Mouse (Mus musculus) midbrain, embryonic 15.5 days (tissue): Measurements from ENCODE around the gene Pdcd11. TPM values are rescaled to one million over a fixed set of nuclear protein-coding genes. Genes with fewer than 3 reads are reported as not detected.

Experiments used
- ATAC-seq: fragments of 200-750 bp; cut with Nextera tagmentation; replicated peaks from 2 replicates; pipeline ENCODE4 v1.8.0; 2017; ENCODE audit warnings: moderate TSS enrichment
- H3K27ac ChIP-seq: fragments of 300-500 bp; sonication (generic); 2 replicates; pipeline ENCODE4 v1.5.1; 2015; ENCODE audit warnings: mild to moderate bottlenecking, inconsistent platforms
- H3K27me3 ChIP-seq: fragments of 300-500 bp; sonication (generic); replicated peaks from 2 replicates; pipeline ENCODE4 v1.6.1; 2015; ENCODE audit warnings: inconsistent platforms
- H3K36me3 ChIP-seq: fragments of 300-500 bp; sonication (generic); replicated peaks from 2 replicates; pipeline ENCODE4 v1.6.1; 2015; ENCODE audit warnings: inconsistent platforms
- H3K4me1 ChIP-seq: fragments of 300-500 bp; sonication (generic); 2 replicates; pipeline ENCODE4 v1.6.1; 2015; ENCODE audit warnings: inconsistent platforms
- H3K4me2 ChIP-seq: fragments of 300-500 bp; sonication (generic); 2 replicates; pipeline ENCODE4 v1.6.1; 2015; ENCODE audit warnings: inconsistent platforms, mild to moderate bottlenecking, moderate library complexity
- H3K4me3 ChIP-seq: fragments of 300-500 bp; sonication (generic); 2 replicates; pipeline ENCODE4 v1.5.1; 2015; ENCODE audit warnings: mild to moderate bottlenecking, inconsistent platforms
- H3K9ac ChIP-seq: fragments of 300-500 bp; sonication (generic); 2 replicates; pipeline ENCODE4 v1.6.1; 2015; ENCODE audit warnings: mild to moderate bottlenecking, inconsistent platforms
- H3K9me3 ChIP-seq: fragments of 300-500 bp; sonication (generic); 2 replicates; pipeline ENCODE4 v1.6.1; 2016; ENCODE audit warnings: inconsistent platforms
- WGBS: fragments of 180-500 bp; shearing (Covaris S2); methylation state at CpG from one replicate; pipeline ENCODE4 v1.1.7; 2015; ENCODE audit warnings: mixed read lengths; 5-methylcytosine and 5-hydroxymethylcytosine counted together
- polyA plus RNA-seq: library from polyadenylated mRNA; unstranded; fragments of >200 nt; fragmentation: Nextera tagmentation; extraction: Ambion mirVana; gene quantifications from 2 replicates; pipeline ENCODE4 v1.2.1, GENCODE M21; 2015

Gene Pdcd11
- polyA plus RNA-seq, 1 experiment from 2014 or later: 6.8 TPM

- ATAC-seq: no peak
- Histone ChIP-seq H3K27me3 (no peaks in the 10 kb centered on the region), H3K4me2 (peak overlapping the region; percentile 60), H3K4me3 (peak overlapping the region; percentile 35), H3K4me1 (no peaks in the 10 kb centered on the region; the same call in 1 of the 2 replicates), H3K27ac (no peak overlapping the region), H3K9me3 (no peaks in the 10 kb centered on the region), H3K9ac (0 out of 2 replicates have a peak overlapping the region, but pooled peaks have one; percentile 38), H3K36me3 (no peaks in the 10 kb centered on the region)
- 66% methylated on average over 12 of the region's 12 CpGs for WGBS
Observed at GRCm38 (mm10) chr19:47152062-47152369, 61.4 kb downstream of the Pdcd11 start.

- ATAC-seq: no peak
- no peaks in the 10 kb centered on the region for H3K27me3 ChIP-seq
- H3K9ac ChIP-seq: no peak overlapping the region
- H3K27ac ChIP-seq: no peak overlapping the region
- H3K4me1 ChIP-seq: no peaks in the 10 kb centered on the region; the same call in 1 of the 2 replicates
- H3K9me3 ChIP-seq: no peaks in the 10 kb centered on the region
- no peak overlapping the region for H3K4me3 ChIP-seq
- H3K4me2 ChIP-seq: no peak overlapping the region
- WGBS: 93% methylated on average over 7 of the region's 7 CpGs
- no peaks in the 10 kb centered on the region for H3K36me3 ChIP-seq
Observed at GRCm38 (mm10) chr19:47153767-47154166, 63.2 kb downstream of the Pdcd11 start.

DNA sequence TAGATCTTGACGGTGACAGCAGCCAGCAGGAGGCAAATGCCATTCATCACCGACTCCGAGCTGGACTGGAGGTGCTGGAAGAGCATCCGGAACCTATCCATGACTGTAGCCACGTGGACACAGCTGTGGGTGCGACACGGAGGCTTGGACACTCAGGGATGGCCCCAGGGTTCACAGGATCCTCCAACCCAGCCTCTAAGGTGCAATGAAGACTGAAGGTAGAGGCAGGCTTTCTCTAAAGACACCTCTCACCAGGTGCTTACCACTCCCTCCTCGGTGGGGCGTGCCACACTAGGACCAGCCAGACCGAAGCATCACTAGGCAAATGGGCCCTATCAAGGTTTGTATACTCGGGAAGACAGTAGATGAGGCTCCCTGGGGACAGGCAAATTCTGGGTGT, 67.1 kb downstream of the Pdcd11 start, which contains the start of gene Calhm3:
TSS of gene Calhm3 (minus strand) at position 101 of the 400 bp plus-strand sequence.
- no peak within 1 kb of the TSS for H3K9ac ChIP-seq
- whole genome bisulfite sequencing: 80% methylated on average over 11 of the region's 11 CpGs

GRCm38 (mm10) chr19:47161669-47162068, 71.1 kb downstream of the Pdcd11 start:
- ATAC-seq: no peak
- Histone ChIP-seq H3K27ac (no peak overlapping the region), H3K27me3 (no peaks in the 10 kb centered on the region), H3K9ac (no peak overlapping the region), H3K4me1 (no peaks in the 10 kb centered on the region), H3K36me3 (no peaks in the 10 kb centered on the region), H3K9me3 (no peaks in the 10 kb centered on the region), H3K4me2 (no peak overlapping the region), H3K4me3 (no peak overlapping the region)
- 67% methylated on average over 4 of the region's 4 CpGs for WGBS

More for the DNA sequence above, 67.1 kb downstream of the Pdcd11 start, which contains the start of gene Calhm3:
- Histone ChIP-seq H3K9me3 (no peaks in the 10 kb centered on the region), H3K4me1 (no peaks in the 10 kb centered on the region), H3K4me3 (no peak within 1 kb of the TSS), H3K4me2 (no peak within 1 kb of the TSS), H3K27ac (no peak within 1 kb of the TSS), H3K27me3 (no peaks in the 10 kb centered on the region), H3K36me3 (no peaks in the 10 kb centered on the region)
- ATAC-seq: no peak

GRCm38 (mm10) chr19:47163176-47163744, 72.7 kb downstream of the Pdcd11 start:
- 93% methylated on average over 6 of the region's 6 CpGs for WGBS

GRCm38 (mm10) chr19:47166758-47167157, 76.2 kb downstream of the Pdcd11 start:
- Histone ChIP-seq H3K27ac (no peak overlapping the region), H3K4me3 (no peak overlapping the region), H3K27me3 (no peaks in the 10 kb centered on the region), H3K36me3 (no peaks in the 10 kb centered on the region), H3K4me1 (0 out of 2 replicates have a peak, but pooled peaks cover 4% of the 10 kb centered on the region), H3K9me3 (no peaks in the 10 kb centered on the region), H3K9ac (no peak overlapping the region), H3K4me2 (no peak overlapping the region)
- ATAC-seq: no peak
- WGBS: 11% methylated on average over 3 of the region's 3 CpGs

More at GRCm38 (mm10) chr19:47163176-47163744, 72.7 kb downstream of the Pdcd11 start:
- Histone ChIP-seq H3K4me1 (no peaks in the 10 kb centered on the region), H3K4me2 (no peak overlapping the region), H3K27ac (no peak overlapping the region), H3K27me3 (no peaks in the 10 kb centered on the region), H3K4me3 (no peak overlapping the region), H3K9me3 (no peaks in the 10 kb centered on the region), H3K36me3 (no peaks in the 10 kb centered on the region), H3K9ac (no peak overlapping the region)
- no peak for ATAC-seq

DNA sequence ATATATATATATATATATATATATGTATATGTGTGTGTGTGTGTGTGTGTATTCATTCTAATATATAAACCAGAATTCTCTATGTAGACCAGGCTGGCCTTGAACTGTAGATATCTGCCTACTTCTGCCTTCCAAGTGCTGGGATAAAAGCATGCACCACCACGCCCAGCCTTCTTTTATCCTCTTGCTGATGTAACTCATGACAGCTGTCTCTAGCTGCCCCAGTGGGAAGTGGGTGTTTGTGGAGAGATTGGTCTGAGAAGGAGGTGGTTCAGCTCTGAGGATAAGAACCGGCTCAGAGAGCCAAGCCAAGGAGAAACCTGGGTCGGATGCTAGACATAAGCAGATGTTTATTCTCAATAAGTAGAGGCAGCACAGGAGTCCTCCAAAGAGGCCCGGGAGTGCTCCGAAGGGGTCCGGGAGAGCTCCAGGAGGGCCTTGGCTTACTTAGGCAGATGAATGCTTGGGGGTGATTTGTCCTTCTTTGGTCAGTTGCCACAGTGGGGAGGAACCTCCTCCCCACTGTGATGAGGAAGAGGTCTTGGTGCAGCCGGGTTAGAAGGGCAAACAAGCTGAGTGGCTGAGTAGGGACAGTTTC, 77.1 kb downstream of the Pdcd11 start:
- Histone ChIP-seq H3K27me3 (no peaks in the 10 kb centered on the region), H3K4me1 (0 out of 2 replicates have a peak, but pooled peaks cover 4% of the 10 kb centered on the region), H3K36me3 (no peaks in the 10 kb centered on the region), H3K9me3 (no peaks in the 10 kb centered on the region), H3K4me3 (no peak overlapping the region), H3K9ac (no peak overlapping the region), H3K4me2 (no peak overlapping the region), H3K27ac (no peak overlapping the region)
- 47% methylated on average over 7 of the region's 7 CpGs for WGBS
- no peak for ATAC-seq

GRCm38 (mm10) chr19:47168223-47168622, 77.7 kb downstream of the Pdcd11 start:
- H3K36me3 ChIP-seq: no peaks in the 10 kb centered on the region
- H3K9me3 ChIP-seq: no peaks in the 10 kb centered on the region
- no peak overlapping the region for H3K4me3 ChIP-seq
- peak overlapping the region; percentile 17; the same call in 1 of the 2 replicates for H3K4me2 ChIP-seq
- 0 out of 2 replicates have a peak, but pooled peaks cover 4% of the 10 kb centered on the region for H3K4me1 ChIP-seq
- H3K27ac ChIP-seq: no peak overlapping the region
- H3K9ac ChIP-seq: no peak overlapping the region
- 6% methylated on average over 13 of the region's 13 CpGs for WGBS
- ATAC-seq: no peak
- H3K27me3 ChIP-seq: no peaks in the 10 kb centered on the region

- Histone ChIP-seq H3K9ac (no peak overlapping the region), H3K27me3 (no peaks in the 10 kb centered on the region), H3K4me3 (no peak overlapping the region), H3K27ac (no peak overlapping the region), H3K4me2 (peak overlapping the region; percentile 17; the same call in 1 of the 2 replicates), H3K36me3 (no peaks in the 10 kb centered on the region), H3K4me1 (0 out of 2 replicates have a peak, but pooled peaks cover 4% of the 10 kb centered on the region), H3K9me3 (no peaks in the 10 kb centered on the region)
- ATAC-seq: no peak
- 23% methylated on average over 11 of the region's 11 CpGs for WGBS
Observed at GRCm38 (mm10) chr19:47168793-47169412, 78.3 kb downstream of the Pdcd11 start.

DNA sequence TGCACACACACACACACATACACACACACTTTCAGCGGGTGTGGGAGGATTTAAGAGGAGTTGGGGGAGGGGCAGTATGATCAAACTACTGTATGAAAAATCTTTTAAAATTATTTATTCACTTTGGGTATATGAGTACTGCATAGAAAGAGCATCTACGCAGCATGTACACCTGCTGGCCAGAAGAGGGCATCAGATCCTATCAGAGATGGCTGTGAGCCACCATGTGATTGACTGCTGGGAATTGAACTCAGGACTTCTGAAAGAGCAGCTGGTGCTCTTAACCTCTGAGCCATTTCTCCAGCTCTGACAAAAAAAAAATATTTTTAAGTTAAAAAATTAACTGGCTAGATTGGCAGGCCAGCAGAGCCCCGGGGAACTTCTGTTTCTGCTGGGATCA, 83.9 kb downstream of the Pdcd11 start:
- Histone ChIP-seq H3K9ac (no peak overlapping the region), H3K36me3 (no peaks in the 10 kb centered on the region), H3K4me1 (peaks cover 9% of the 10 kb centered on the region), H3K27me3 (no peaks in the 10 kb centered on the region), H3K4me2 (no peak overlapping the region), H3K27ac (no peak overlapping the region), H3K4me3 (no peak overlapping the region), H3K9me3 (no peaks in the 10 kb centered on the region)
- 72% methylated on average over 3 of the region's 3 CpGs for WGBS
- no peak for ATAC-seq

DNA sequence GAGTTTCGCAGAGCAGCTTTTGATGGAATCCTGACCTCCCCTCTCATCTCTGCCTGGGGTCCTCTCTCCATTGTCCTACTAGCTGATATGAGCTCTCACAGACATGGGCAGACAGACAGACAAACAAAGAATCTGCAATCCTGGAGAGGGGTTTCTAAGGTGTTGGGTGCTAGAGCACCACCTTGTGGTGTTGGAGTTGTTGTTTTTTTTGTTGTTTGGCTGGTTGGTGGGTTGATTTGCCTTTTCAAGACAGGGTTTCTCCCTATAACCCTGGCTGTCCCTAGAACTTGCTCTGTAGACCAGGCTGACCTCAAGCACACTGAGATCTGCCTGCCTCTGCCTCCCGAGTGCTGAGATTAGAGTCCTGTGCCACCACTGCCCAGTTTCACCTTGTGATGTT, 84.9 kb downstream of the Pdcd11 start:
- ATAC-seq: no peak
- H3K27ac ChIP-seq: no peak overlapping the region
- no peak overlapping the region for H3K4me2 ChIP-seq
- peaks cover 19% of the 10 kb centered on the region for H3K4me1 ChIP-seq
- WGBS: 83% methylated on average over 2 of the region's 2 CpGs
- H3K27me3 ChIP-seq: peaks cover under 1% of the 10 kb centered on the region; the same call in 1 of the 2 replicates
- no peaks in the 10 kb centered on the region for H3K9me3 ChIP-seq
- no peak overlapping the region for H3K4me3 ChIP-seq
- no peaks in the 10 kb centered on the region for H3K36me3 ChIP-seq
- H3K9ac ChIP-seq: no peak overlapping the region

DNA sequence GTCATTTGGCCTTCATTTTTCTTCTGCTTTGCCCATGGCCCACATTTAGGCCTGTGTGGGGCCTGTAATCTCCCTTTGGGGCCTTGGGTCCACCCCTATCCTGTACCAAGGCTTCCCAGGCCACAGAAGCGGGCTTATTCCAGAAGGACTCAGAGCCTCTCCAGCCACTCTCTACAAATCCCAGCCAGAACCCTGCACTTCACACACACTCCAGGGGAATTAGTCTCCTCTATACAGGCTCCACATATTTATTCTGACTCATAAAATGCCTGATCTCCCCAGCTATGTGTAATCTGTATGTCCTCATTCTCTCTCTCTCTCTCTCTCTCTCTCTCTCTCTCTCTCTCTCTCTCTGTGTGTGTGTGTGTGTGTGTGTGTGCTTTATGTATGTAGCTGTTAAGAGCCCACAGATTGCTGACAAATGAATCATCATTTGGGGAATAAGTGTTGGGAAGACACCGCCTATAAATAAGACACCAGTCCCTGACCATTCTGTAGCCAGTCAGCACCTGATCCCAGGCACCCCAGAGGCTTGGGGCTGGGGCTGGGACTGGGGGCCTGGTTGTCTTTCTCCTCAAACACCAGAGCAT, 86.4 kb downstream of the Pdcd11 start:
- 61% methylated on average over 2 of the region's 2 CpGs for WGBS
- no peaks in the 10 kb centered on the region for H3K36me3 ChIP-seq
- ATAC-seq: no peak

More for the DNA sequence above, 86.4 kb downstream of the Pdcd11 start:
- Histone ChIP-seq H3K4me1 (peaks cover 24% of the 10 kb centered on the region), H3K9ac (no peak overlapping the region), H3K27ac (no peak overlapping the region), H3K4me2 (no peak overlapping the region), H3K4me3 (no peak overlapping the region), H3K27me3 (peaks cover 6% of the 10 kb centered on the region), H3K9me3 (no peaks in the 10 kb centered on the region)
